Mouse (Mus musculus) neural tube, embryonic 14.5 days (tissue): ENCODE measurements around the gene Homer1. TPM values are rescaled to one million over a fixed set of nuclear protein-coding genes. Genes with fewer than 3 reads are reported as not detected.

Source experiments
- ATAC-seq: fragments of 200-750 bp; cut with Nextera tagmentation; 2 replicates; pipeline ENCODE4 v1.8.0; 2017; ENCODE audit warnings: low read depth, mild to moderate bottlenecking, moderate TSS enrichment, moderate library complexity
- H3K27ac ChIP-seq: fragments of 300-500 bp; sonication (generic); 2 replicates; pipeline ENCODE4 v1.5.1; 2014; ENCODE audit warnings: low read depth, mild to moderate bottlenecking, control low read depth, low read length, moderate library complexity, mixed read lengths
- H3K27me3 ChIP-seq: fragments of 300-500 bp; sonication (generic); 2 replicates; pipeline ENCODE4 v1.6.1; 2014; ENCODE audit warnings: low read length; ENCODE audit not compliant: control insufficient read depth, insufficient read depth
- H3K36me3 ChIP-seq: fragments of 300-500 bp; sonication (generic); 2 replicates; pipeline ENCODE4 v1.6.1; 2014; ENCODE audit warnings: low read length, mixed read lengths; ENCODE audit not compliant: control insufficient read depth, insufficient read depth
- H3K4me1 ChIP-seq: fragments of 300-500 bp; sonication (generic); 2 replicates; pipeline ENCODE4 v1.6.1; 2014; ENCODE audit warnings: low read length; ENCODE audit not compliant: control insufficient read depth, insufficient read depth
- H3K4me2 ChIP-seq: fragments of 300-500 bp; sonication (generic); 2 replicates; pipeline ENCODE4 v1.6.1; 2014; ENCODE audit warnings: mild to moderate bottlenecking, low read depth, low read length, control low read depth
- H3K4me3 ChIP-seq: fragments of 300-500 bp; sonication (generic); 2 replicates; pipeline ENCODE4 v1.5.1; 2014; ENCODE audit warnings: low read depth, low read length, control low read depth, mixed read lengths
- H3K9ac ChIP-seq: fragments of 300-500 bp; sonication (generic); replicated peaks from 2 replicates; pipeline ENCODE4 v1.6.1; 2014; ENCODE audit warnings: low read depth, mild to moderate bottlenecking, control low read depth, low read length, mixed read lengths
- H3K9me3 ChIP-seq: fragments of 300-500 bp; sonication (generic); 2 replicates; pipeline ENCODE4 v1.6.1; 2016; ENCODE audit warnings: low read length; ENCODE audit not compliant: control insufficient read depth
- WGBS: fragments of 180-500 bp; shearing (Covaris S2); extraction: QIAGEN DNeasy Blood & Tissue Kit; methylation state at CpG from one replicate; pipeline ENCODE4 v1.1.7; 2014; 5-methylcytosine and 5-hydroxymethylcytosine counted together
- polyA plus RNA-seq: library from polyadenylated mRNA; unstranded; fragments of >200 nt; fragmentation: Nextera tagmentation; extraction: Ambion mirVana; gene quantifications from 2 replicates; pipeline ENCODE4 v1.2.1, GENCODE M21; 2014

Homer1 gene
- polyA plus RNA-seq, 1 experiment from 2014 or later, result 24.4 TPM

DNA sequence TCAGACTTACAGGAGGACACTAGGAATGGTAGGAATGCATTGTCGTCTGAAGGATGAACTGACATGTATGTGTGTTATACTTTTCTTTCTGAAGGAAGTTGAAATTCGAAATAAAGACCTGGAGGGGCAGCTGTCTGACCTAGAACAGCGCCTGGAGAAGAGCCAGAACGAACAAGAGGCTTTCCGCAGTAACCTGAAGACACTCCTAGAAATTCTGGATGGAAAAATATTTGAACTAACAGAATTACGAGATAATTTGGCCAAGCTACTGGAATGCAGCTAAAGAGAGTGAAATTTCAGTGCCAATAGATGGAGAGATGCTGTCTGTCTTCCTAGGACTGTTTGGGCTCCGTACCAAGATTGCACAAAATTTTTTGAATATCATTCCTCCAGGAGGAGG, 102.5 kb downstream of the Homer1 start:
- H3K27ac ChIP-seq, result no peak overlapping the region
- H3K9me3 ChIP-seq, result no peaks in the 10 kb centered on the region
- 0 out of 2 replicates have a peak, but pooled peaks cover 7% of the 10 kb centered on the region for H3K36me3 ChIP-seq
- no peak overlapping the region for H3K4me2 ChIP-seq
- no peaks in the 10 kb centered on the region for H3K27me3 ChIP-seq
- no peak overlapping the region for H3K4me3 ChIP-seq
- no peak for ATAC-seq
- no peaks in the 10 kb centered on the region for H3K4me1 ChIP-seq
- H3K9ac ChIP-seq, result no peak overlapping the region
- 96% methylated on average over 7 of the region's 7 CpGs for WGBS

DNA sequence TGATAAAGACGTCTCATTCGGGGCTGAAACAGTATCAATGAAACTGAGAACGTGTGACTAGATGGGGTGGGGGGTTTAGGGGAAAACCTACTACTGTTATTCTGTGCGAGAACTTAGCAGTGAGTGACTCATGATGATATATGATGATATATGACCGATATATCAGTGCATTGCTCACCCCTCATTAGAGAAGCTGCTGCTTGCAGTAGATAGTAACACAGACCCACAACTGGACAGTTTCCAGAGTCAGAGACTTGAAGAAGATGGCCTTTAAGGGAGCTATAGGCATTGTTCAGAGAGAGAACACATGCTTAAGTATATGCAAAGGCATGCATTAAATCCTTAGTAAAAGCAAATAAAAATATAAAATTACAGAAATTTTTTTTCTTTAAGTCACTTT, 107.4 kb downstream of the Homer1 start:
- Histone ChIP-seq H3K9ac (no peak overlapping the region), H3K27ac (no peak overlapping the region), H3K36me3 (0 out of 2 replicates have a peak, but pooled peaks cover 3% of the 10 kb centered on the region), H3K27me3 (no peaks in the 10 kb centered on the region), H3K9me3 (no peaks in the 10 kb centered on the region), H3K4me1 (no peaks in the 10 kb centered on the region), H3K4me2 (no peak overlapping the region), H3K4me3 (no peak overlapping the region)
- no peak for ATAC-seq
- WGBS, result 89% methylated on average over 5 of the region's 5 CpGs

GRCm38 (mm10) chr13:93410343-93410742, 110.9 kb downstream of the Homer1 start:
- WGBS, result 85% methylated on average over 4 of the region's 4 CpGs
- Histone ChIP-seq H3K36me3 (0 out of 2 replicates have a peak, but pooled peaks cover 3% of the 10 kb centered on the region), H3K9me3 (no peaks in the 10 kb centered on the region), H3K4me2 (no peak overlapping the region), H3K27me3 (no peaks in the 10 kb centered on the region), H3K4me1 (no peaks in the 10 kb centered on the region), H3K4me3 (no peak overlapping the region), H3K27ac (no peak overlapping the region), H3K9ac (no peak overlapping the region)
- no peak for ATAC-seq

DNA sequence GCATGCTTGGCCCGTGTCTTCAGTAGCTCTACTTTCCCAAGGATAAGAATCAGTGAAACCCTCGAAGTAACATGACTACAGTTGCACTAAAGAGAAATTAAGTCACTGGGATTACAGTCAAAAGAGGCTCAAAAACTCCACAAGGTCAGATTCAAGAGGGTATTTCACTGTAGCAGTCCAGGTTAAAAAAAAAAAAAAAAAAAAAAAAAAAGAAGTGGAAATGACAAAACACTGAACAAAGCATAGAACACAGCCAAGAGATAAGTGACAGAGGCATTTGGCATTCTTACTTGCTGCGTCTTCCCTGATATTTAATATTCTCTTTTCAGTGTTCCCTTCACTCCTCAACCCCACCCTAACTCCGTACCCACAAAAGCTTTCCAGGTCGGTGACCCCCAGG, 115.6 kb downstream of the Homer1 start:
- H3K4me2 ChIP-seq, result no peak overlapping the region
- H3K9me3 ChIP-seq, result no peaks in the 10 kb centered on the region
- no peaks in the 10 kb centered on the region for H3K4me1 ChIP-seq
- no peak overlapping the region for H3K27ac ChIP-seq
- no peaks in the 10 kb centered on the region for H3K27me3 ChIP-seq
- no peak overlapping the region for H3K4me3 ChIP-seq
- 97% methylated on average over 5 of the region's 5 CpGs for WGBS
- ATAC-seq, result no peak
- no peak overlapping the region for H3K9ac ChIP-seq
- H3K36me3 ChIP-seq, result no peaks in the 10 kb centered on the region

DNA sequence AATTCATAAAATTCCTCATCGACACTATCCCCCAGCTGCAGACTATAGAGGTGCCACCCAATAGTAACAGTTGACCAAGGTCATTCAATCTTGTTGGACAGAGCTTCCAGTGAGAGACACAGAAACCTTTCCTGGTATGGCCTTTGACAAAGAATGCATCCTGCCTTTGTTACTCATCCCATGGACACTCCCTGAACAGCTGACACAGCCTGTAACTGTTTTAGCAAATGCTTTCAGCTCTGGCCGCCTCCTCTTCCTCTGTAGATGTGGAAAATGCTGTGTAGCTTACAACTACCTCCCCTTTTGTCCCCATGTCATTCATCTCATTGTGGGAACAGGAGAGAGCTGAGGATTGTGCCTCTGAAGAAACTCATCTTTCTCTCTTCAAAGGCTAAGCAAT, 118.9 kb downstream of the Homer1 start:
- H3K4me1 ChIP-seq, result no peaks in the 10 kb centered on the region
- H3K4me2 ChIP-seq, result no peak overlapping the region
- H3K27me3 ChIP-seq, result no peaks in the 10 kb centered on the region
- no peak overlapping the region for H3K9ac ChIP-seq
- ATAC-seq, result no peak
- WGBS, result 84% methylated on average over 2 of the region's 2 CpGs
- H3K27ac ChIP-seq, result no peak overlapping the region
- no peak overlapping the region for H3K4me3 ChIP-seq
- H3K36me3 ChIP-seq, result no peaks in the 10 kb centered on the region
- H3K9me3 ChIP-seq, result no peaks in the 10 kb centered on the region

DNA sequence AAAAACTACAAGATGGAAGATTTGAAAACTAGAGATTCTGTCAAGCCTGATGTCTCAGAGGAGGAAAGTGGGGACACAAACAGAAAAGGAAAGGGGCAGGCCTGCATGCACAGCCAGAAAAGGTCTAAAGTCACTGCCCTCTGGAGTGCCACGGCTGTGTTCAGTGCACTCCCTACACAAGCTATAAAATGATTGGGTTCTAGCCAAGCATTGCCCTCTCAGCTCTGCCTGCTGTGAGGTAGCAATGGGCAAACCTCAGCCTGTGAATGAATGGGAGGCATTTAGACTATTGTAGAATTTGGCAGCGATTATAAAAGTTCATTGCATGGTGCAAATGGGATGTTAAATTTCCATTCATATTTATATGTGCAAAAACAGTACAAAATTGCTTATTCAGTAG, 120.3 kb downstream of the Homer1 start:
- Histone ChIP-seq H3K27me3 (no peaks in the 10 kb centered on the region), H3K9ac (no peak overlapping the region), H3K4me2 (no peak overlapping the region), H3K27ac (no peak overlapping the region), H3K4me1 (no peaks in the 10 kb centered on the region), H3K9me3 (no peaks in the 10 kb centered on the region), H3K36me3 (no peaks in the 10 kb centered on the region), H3K4me3 (no peak overlapping the region)
- ATAC-seq, result no peak
- WGBS, result 49% methylated on average over 2 of the region's 2 CpGs

- Histone ChIP-seq H3K4me2 (no peak overlapping the region), H3K9ac (no peak overlapping the region), H3K4me3 (no peak overlapping the region), H3K27me3 (no peaks in the 10 kb centered on the region), H3K27ac (no peak overlapping the region), H3K36me3 (no peaks in the 10 kb centered on the region), H3K9me3 (no peaks in the 10 kb centered on the region), H3K4me1 (no peaks in the 10 kb centered on the region)
- ATAC-seq, result no peak
- 84% methylated on average over 2 of the region's 2 CpGs for WGBS
Measured at GRCm38 (mm10) chr13:93423224-93423623, 123.8 kb downstream of the Homer1 start.

DNA sequence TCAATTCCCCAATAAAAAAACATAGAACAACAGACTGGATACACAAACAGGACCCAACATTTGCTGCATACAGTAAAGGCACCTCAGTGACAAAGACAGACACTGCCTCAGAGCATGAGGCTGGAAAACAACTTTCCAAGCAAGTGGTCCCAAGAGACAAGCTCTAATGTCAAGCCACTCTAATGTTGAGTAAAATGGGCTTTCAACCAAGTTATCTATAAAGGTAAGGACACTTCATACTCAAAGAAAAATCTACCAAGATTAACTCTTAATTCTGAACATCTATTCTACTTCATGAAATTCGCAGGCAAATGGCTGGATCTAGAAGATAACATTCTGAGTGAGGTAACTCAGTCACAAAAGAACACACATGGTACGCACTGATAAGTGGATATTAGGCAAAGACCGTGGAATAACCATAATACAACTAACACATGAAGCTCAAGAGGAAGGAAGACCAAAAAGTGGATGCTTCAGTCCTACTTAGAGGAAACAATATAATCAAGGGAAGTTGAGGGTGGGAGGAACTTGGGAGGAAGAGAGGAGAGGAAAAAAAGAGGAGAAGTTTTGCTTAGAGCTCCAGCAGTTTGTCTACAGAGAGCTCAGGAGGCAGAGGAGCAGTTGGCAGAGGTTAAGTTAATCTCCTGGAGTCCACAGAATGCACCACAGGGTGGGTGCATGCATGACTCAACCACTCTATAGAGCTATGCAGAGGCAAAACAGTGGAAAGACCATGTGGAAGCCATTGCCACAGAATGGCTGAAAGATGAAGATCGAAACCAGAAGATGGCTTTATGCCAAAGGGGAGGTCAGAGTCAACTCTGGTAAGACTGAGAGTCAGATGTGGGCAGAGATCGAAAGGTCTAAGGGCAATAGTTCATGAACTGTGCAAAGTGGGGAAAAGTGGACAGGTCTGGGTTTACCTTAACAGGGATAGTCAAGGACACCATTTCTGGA, 128.8 kb downstream of the Homer1 start:
- no peak for ATAC-seq
- WGBS, result 94% methylated on average over 5 of the region's 5 CpGs

GRCm38 (mm10) chr13:93429205-93429604, 129.8 kb downstream of the Homer1 start:
- no peak for ATAC-seq
- no peak overlapping the region for H3K27ac ChIP-seq
- H3K9me3 ChIP-seq, result no peaks in the 10 kb centered on the region
- 94% methylated on average over 1 of the region's 1 CpGs for WGBS
- H3K4me3 ChIP-seq, result no peak overlapping the region
- H3K27me3 ChIP-seq, result no peaks in the 10 kb centered on the region
- H3K36me3 ChIP-seq, result 0 out of 2 replicates have a peak, but pooled peaks cover 3% of the 10 kb centered on the region
- no peak overlapping the region for H3K9ac ChIP-seq
- no peaks in the 10 kb centered on the region for H3K4me1 ChIP-seq
- H3K4me2 ChIP-seq, result no peak overlapping the region

More for the DNA sequence above, 128.8 kb downstream of the Homer1 start:
- no peak overlapping the region for H3K4me2 ChIP-seq
- no peak overlapping the region for H3K9ac ChIP-seq
- H3K9me3 ChIP-seq, result no peaks in the 10 kb centered on the region
- H3K27me3 ChIP-seq, result no peaks in the 10 kb centered on the region
- 0 out of 2 replicates have a peak, but pooled peaks cover 3% of the 10 kb centered on the region for H3K36me3 ChIP-seq
- no peaks in the 10 kb centered on the region for H3K4me1 ChIP-seq
- no peak overlapping the region for H3K27ac ChIP-seq
- no peak overlapping the region for H3K4me3 ChIP-seq
